Mouse (Mus musculus) embryonic facial prominence, embryonic 11.5 days (tissue): ENCODE measurements around the gene Hivep2. TPM values are rescaled to one million over a fixed set of nuclear protein-coding genes. Genes with fewer than 3 reads are reported as not detected.

Experiments
- ATAC-seq: fragments of 200-750 bp; cut with Nextera tagmentation; replicated peaks from 2 replicates; pipeline ENCODE4 v1.8.0; 2017; ENCODE audit warnings: low read depth; ENCODE audit not compliant: insufficient number of reproducible peaks, low FRiP score, low TSS enrichment
- DNase-seq: peaks from one replicate; pipeline ENCODE4 v3.0.0-alpha.2; 2015; ENCODE audit warnings: low spot score
- H3K27ac ChIP-seq: fragments of 300-500 bp; sonication (generic); replicated peaks from 2 replicates; pipeline ENCODE4 v1.5.1; 2014; ENCODE audit warnings: mild to moderate bottlenecking, low read depth, low read length, control low read depth
- H3K27me3 ChIP-seq: fragments of 300-500 bp; sonication (generic); 2 replicates; pipeline ENCODE4 v1.6.1; 2014; ENCODE audit warnings: mild to moderate bottlenecking, low read length, moderate library complexity, mixed read lengths; ENCODE audit not compliant: control insufficient read depth, insufficient read depth
- H3K36me3 ChIP-seq: fragments of 300-500 bp; sonication (generic); replicated peaks from 2 replicates; pipeline ENCODE4 v1.6.1; 2014; ENCODE audit warnings: low read depth, mild to moderate bottlenecking, low read length, moderate library complexity, mixed read lengths; ENCODE audit not compliant: control insufficient read depth, insufficient read depth
- H3K4me1 ChIP-seq: fragments of 300-500 bp; sonication (generic); 2 replicates; pipeline ENCODE4 v1.6.1; 2014; ENCODE audit warnings: low read length, mixed read lengths; ENCODE audit not compliant: control insufficient read depth, insufficient read depth
- H3K4me2 ChIP-seq: fragments of 300-500 bp; sonication (generic); 2 replicates; pipeline ENCODE4 v1.6.1; 2014; ENCODE audit warnings: low read depth, mild to moderate bottlenecking, control low read depth, low read length, moderate library complexity
- H3K4me3 ChIP-seq: fragments of 300-500 bp; sonication (generic); 2 replicates; pipeline ENCODE4 v1.5.1; 2014; ENCODE audit warnings: low read depth, low read length, control low read depth
- H3K9ac ChIP-seq: fragments of 300-500 bp; sonication (generic); replicated peaks from 2 replicates; pipeline ENCODE4 v1.6.1; 2014; ENCODE audit warnings: mild to moderate bottlenecking, control low read depth, low read length
- H3K9me3 ChIP-seq: fragments of 300-500 bp; sonication (generic); replicated peaks from 2 replicates; pipeline ENCODE4 v1.6.1; 2016; ENCODE audit warnings: mild to moderate bottlenecking, low read length, inconsistent platforms, mixed read lengths; ENCODE audit not compliant: control insufficient read depth
- WGBS: fragments of 180-500 bp; shearing (Covaris S2); extraction: QIAGEN DNeasy Blood & Tissue Kit; methylation state at CpG from one replicate; pipeline ENCODE4 v1.1.7; 2014; 5-methylcytosine and 5-hydroxymethylcytosine counted together
- polyA plus RNA-seq: library from polyadenylated mRNA; unstranded; fragments of >200 nt; fragmentation: Nextera tagmentation; extraction: Ambion mirVana; gene quantifications from 2 replicates; pipeline ENCODE4 v1.2.1, GENCODE M21; 2014

The Hivep2 gene
- polyA plus RNA-seq, 1 experiment from 2014 or later, result 4.4 TPM

- Histone ChIP-seq H3K4me2 (no peak overlapping the region), H3K9ac (no peak overlapping the region), H3K9me3 (no peaks in the 10 kb centered on the region), H3K27me3 (no peaks in the 10 kb centered on the region), H3K36me3 (no peaks in the 10 kb centered on the region), H3K4me1 (no peaks in the 10 kb centered on the region), H3K4me3 (no peak overlapping the region), H3K27ac (no peak overlapping the region)
- DNase-seq (no peak), ATAC-seq (no peak)
- 55% methylated on average over 4 of the region's 4 CpGs for WGBS
These were observed 10.0 kb downstream of the Hivep2 start for GRCm38 (mm10) chr10:13975861-13976260.

- WGBS, result 63% methylated on average over 6 of the region's 6 CpGs
- ATAC-seq (no peak), DNase-seq (no peak)
- no peak overlapping the region for H3K27ac ChIP-seq
- H3K4me1 ChIP-seq, result no peaks in the 10 kb centered on the region
- no peak overlapping the region for H3K9ac ChIP-seq
- H3K27me3 ChIP-seq, result no peaks in the 10 kb centered on the region
- no peak overlapping the region for H3K4me2 ChIP-seq
- H3K9me3 ChIP-seq, result no peaks in the 10 kb centered on the region
- H3K4me3 ChIP-seq, result no peak overlapping the region
- H3K36me3 ChIP-seq, result no peaks in the 10 kb centered on the region
These were observed 10.4 kb downstream of the Hivep2 start for GRCm38 (mm10) chr10:13976267-13976666.

DNA sequence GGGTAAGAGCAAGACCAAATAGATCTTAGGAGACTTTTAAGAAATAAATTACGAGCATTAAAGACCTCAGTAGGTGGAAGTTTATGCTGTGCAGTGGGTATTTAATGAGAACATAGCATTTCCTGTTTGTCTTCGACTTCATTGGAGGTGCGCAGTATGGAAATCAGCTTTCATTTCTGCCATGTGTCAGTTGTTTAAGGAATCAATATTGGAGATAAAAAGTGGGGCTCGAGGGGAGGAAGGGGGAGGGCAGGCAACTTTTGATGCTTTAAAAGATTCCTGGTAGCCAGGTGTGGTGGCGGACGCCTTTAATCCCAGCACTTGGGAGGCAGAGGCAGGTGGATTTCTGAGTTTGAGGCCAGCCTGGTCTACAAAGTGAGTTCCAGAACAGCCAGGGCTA, 16.4 kb downstream of the Hivep2 start:
- Histone ChIP-seq H3K9ac (no peak overlapping the region), H3K4me2 (peak overlapping the region; percentile 89; the same call in 1 of the 2 replicates), H3K9me3 (no peaks in the 10 kb centered on the region), H3K27ac (no peak overlapping the region), H3K27me3 (no peaks in the 10 kb centered on the region), H3K36me3 (no peaks in the 10 kb centered on the region), H3K4me1 (no peaks in the 10 kb centered on the region; the same call in 1 of the 2 replicates), H3K4me3 (no peak overlapping the region)
- no peak for ATAC-seq
- WGBS, result 68% methylated on average over 6 of the region's 6 CpGs
- no peak for DNase-seq

DNA sequence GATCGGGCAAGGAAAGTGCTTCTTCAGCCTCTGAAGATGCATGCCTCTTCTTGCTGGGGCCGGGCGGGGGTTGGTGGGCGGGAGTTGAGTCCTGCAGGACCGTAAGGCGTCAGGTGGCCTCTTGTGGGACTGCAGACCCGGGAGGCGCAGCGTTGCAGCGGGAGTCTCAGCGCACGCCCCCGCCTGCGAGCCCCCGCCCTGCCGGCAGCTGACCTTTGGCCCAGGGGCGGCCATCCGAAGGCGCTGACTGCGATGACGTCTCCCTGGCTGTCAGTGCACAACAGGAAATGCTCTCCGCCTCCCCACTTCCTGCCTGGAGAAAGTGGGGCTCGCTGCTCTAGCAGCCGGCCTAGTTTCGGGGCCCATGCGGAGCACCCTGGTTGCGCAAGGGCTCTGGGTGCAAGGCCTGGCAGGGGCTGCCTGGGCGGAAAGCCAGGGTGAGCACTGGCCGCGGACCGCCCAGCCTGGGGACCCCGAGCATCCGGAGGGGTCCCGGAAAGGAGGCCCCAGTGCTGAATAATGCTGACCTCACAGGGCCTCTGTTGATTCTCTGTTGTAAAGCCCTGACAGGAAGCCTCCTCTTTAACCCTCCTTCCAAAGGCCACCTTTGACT, 17.0 kb downstream of the Hivep2 start:
- no peaks in the 10 kb centered on the region; the same call in 1 of the 2 replicates for H3K4me1 ChIP-seq
- DNase-seq (peak; percentile 64), ATAC-seq (peak; percentile 68)
- peak overlapping the region; percentile 89 for H3K4me2 ChIP-seq
- H3K27ac ChIP-seq, result no peak overlapping the region
- peak overlapping the region; percentile 75 for H3K9ac ChIP-seq
- no peaks in the 10 kb centered on the region for H3K9me3 ChIP-seq
- H3K4me3 ChIP-seq, result peak overlapping the region; percentile 55
- no peaks in the 10 kb centered on the region for H3K36me3 ChIP-seq
- H3K27me3 ChIP-seq, result no peaks in the 10 kb centered on the region
- 2% methylated on average over 34 of the region's 34 CpGs for WGBS

- 36% methylated on average over 12 of the region's 12 CpGs for WGBS
- DNase-seq, result peak; percentile 19
- H3K4me1 ChIP-seq, result no peaks in the 10 kb centered on the region; the same call in 1 of the 2 replicates
- H3K4me3 ChIP-seq, result no peak overlapping the region
- no peaks in the 10 kb centered on the region for H3K27me3 ChIP-seq
- no peak for ATAC-seq
- no peak overlapping the region for H3K4me2 ChIP-seq
- H3K36me3 ChIP-seq, result no peaks in the 10 kb centered on the region
- no peak overlapping the region for H3K27ac ChIP-seq
- H3K9me3 ChIP-seq, result no peaks in the 10 kb centered on the region
- no peak overlapping the region for H3K9ac ChIP-seq
These were observed 17.8 kb downstream of the Hivep2 start for GRCm38 (mm10) chr10:13983631-13984030.

GRCm38 (mm10) chr10:13984233-13984632, 18.4 kb downstream of the Hivep2 start:
- DNase-seq, result no peak
- ATAC-seq, result no peak
- Histone ChIP-seq H3K27me3 (no peaks in the 10 kb centered on the region), H3K36me3 (no peaks in the 10 kb centered on the region), H3K4me2 (no peak overlapping the region), H3K4me1 (no peaks in the 10 kb centered on the region; the same call in 1 of the 2 replicates), H3K4me3 (no peak overlapping the region), H3K27ac (no peak overlapping the region), H3K9ac (no peak overlapping the region), H3K9me3 (no peaks in the 10 kb centered on the region)

DNA sequence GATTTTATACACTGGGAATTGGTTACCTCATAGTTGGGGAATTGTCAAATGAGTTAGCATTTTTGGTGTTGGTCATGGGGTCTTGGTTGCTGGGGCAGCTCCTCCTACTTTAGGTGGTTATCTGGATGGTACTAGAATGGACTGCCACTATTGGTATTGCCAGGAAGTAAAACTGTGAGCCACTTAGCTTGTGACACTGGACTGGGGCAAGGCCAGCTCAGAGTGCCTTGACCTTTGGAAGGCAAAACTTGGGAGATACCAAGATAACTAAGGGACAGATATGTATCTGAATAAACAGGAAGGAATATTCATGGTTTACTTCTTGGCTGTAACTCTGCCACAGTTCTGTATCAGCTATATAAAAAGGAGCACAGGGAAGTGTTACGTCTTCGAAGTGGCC, 20.7 kb downstream of the Hivep2 start:
- no peaks in the 10 kb centered on the region for H3K36me3 ChIP-seq
- no peak overlapping the region for H3K4me2 ChIP-seq
- H3K27me3 ChIP-seq, result no peaks in the 10 kb centered on the region
- H3K27ac ChIP-seq, result no peak overlapping the region
- H3K4me3 ChIP-seq, result no peak overlapping the region
- 91% methylated on average over 2 of the region's 2 CpGs for WGBS
- no peak overlapping the region for H3K9ac ChIP-seq
- H3K9me3 ChIP-seq, result no peaks in the 10 kb centered on the region
- H3K4me1 ChIP-seq, result no peaks in the 10 kb centered on the region; the same call in 1 of the 2 replicates
- no peak for DNase-seq
- no peak for ATAC-seq

- no peak for ATAC-seq
- DNase-seq, result no peak
- Histone ChIP-seq H3K9me3 (no peaks in the 10 kb centered on the region), H3K36me3 (no peaks in the 10 kb centered on the region), H3K4me2 (no peak overlapping the region), H3K9ac (no peak overlapping the region), H3K27me3 (no peaks in the 10 kb centered on the region), H3K4me3 (no peak overlapping the region), H3K4me1 (no peaks in the 10 kb centered on the region; the same call in 1 of the 2 replicates), H3K27ac (no peak overlapping the region)
- whole genome bisulfite sequencing, result 83% methylated on average over 3 of the region's 3 CpGs
These were observed 21.5 kb downstream of the Hivep2 start for GRCm38 (mm10) chr10:13987336-13987735.
